Mouse (Mus musculus) myocyte (in vitro differentiated cells): ENCODE data around the gene Pwwp2b.

Source experiments
- CEBPB ChIP-seq: IDR thresholded peaks from 2 replicates; pipeline ENCODE4 v1.6.1; 2011; ENCODE audit warnings: mild to moderate bottlenecking, moderate library complexity; ENCODE audit not compliant: poor library complexity, insufficient read depth, severe bottlenecking
- E2F4 ChIP-seq: IDR thresholded peaks from one replicate; pipeline ENCODE4 v1.6.1; 2011; ENCODE audit warnings: mild to moderate bottlenecking, control low read depth, moderate library complexity; ENCODE audit not compliant: insufficient read depth
- MAX ChIP-seq: IDR thresholded peaks from one replicate; pipeline ENCODE4 v1.6.1; 2011; ENCODE audit warnings: low read depth, mild to moderate bottlenecking, control low read depth
- MYOD1 ChIP-seq, 3 experiments: IDR thresholded peaks; one replicate each; pipeline ENCODE4 v1.6.1; 2011; ENCODE audit warnings: control low read depth in 2 of 3, low read depth in 2 of 3, mild to moderate bottlenecking in 2 of 3, moderate library complexity in 1 of 3; ENCODE audit not compliant: insufficient read length in 2 of 3, control insufficient read depth in 1 of 3
- MYOG ChIP-seq, 3 experiments: IDR thresholded peaks; one replicate each; pipeline ENCODE4 v1.6.1; 2011; ENCODE audit warnings: control low read depth in 2 of 3, low read depth in 2 of 3, mild to moderate bottlenecking in 2 of 3; ENCODE audit not compliant: insufficient read length in 2 of 3, control insufficient read depth in 1 of 3, insufficient read depth in 1 of 3
- POLR2A ChIP-seq: IDR thresholded peaks from one replicate; pipeline ENCODE4 v1.6.1; 2011; ENCODE audit warnings: low read depth, mild to moderate bottlenecking, control low read depth, moderate library complexity; ENCODE audit not compliant: insufficient read length
- POLR2AphosphoS2 ChIP-seq: IDR thresholded peaks from one replicate; pipeline ENCODE4 v1.6.1; 2011; ENCODE audit warnings: low read depth, control low read depth; ENCODE audit not compliant: insufficient read length
- REST ChIP-seq: IDR thresholded peaks from one replicate; pipeline ENCODE4 v1.6.1; 2011; ENCODE audit warnings: mild to moderate bottlenecking, control low read depth, moderate library complexity; ENCODE audit not compliant: insufficient read depth, insufficient read length
- SRF ChIP-seq: IDR thresholded peaks from one replicate; pipeline ENCODE4 v1.6.1; 2011; ENCODE audit warnings: low read depth; ENCODE audit not compliant: control insufficient read depth, insufficient read length
- TCF12 ChIP-seq: IDR thresholded peaks from one replicate; pipeline ENCODE4 v1.6.1; 2011; ENCODE audit warnings: mild to moderate bottlenecking, control low read depth; ENCODE audit not compliant: poor library complexity, insufficient read depth, severe bottlenecking
- TCF3 ChIP-seq: IDR thresholded peaks from one replicate; pipeline ENCODE4 v1.6.1; 2011; ENCODE audit warnings: low read depth, control low read depth; ENCODE audit not compliant: insufficient read length
- USF1 ChIP-seq: IDR thresholded peaks from one replicate; pipeline ENCODE4 v1.6.1; 2011; ENCODE audit warnings: low read depth, mild to moderate bottlenecking, control low read depth, moderate library complexity

DNA sequence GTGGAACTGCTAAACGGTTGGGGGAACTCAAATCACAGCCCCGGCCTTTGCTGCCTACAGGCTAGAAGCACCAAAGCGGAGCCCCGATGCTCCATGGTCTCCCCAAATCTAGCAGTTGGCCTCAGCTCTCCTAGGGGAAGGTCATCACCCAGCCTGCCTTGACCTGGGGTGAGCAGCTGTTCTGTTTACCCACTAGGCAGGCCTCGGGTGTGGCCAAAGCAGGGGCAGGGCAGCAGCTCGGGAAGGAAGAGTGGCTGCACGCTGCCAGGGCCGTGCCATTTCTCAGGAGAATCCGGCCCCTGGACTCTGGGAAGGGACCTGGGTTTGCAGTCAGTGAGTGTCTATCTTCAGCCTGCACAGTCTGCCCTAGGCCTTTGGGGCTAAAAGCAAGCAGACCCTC is 4.7 kb downstream of the Pwwp2b start:
- TF ChIP-seq POLR2AphosphoS2: no peak
- no peak for TF ChIP-seq MYOD1 (IDR thresholded peaks at IDR 0.05; ENCODE audit: control insufficient read depth in 1 of 3, insufficient read length in 2 of 3, low read depth in 2 of 3)
- no peak for TF ChIP-seq E2F4
- TF ChIP-seq TCF12: no peak
- no peak for TF ChIP-seq POLR2A
- TF ChIP-seq SRF: no peak
- no peak for TF ChIP-seq MAX
- TF ChIP-seq CEBPB: no peak
- no peak for TF ChIP-seq USF1
- TF ChIP-seq REST: no peak
- no peak for TF ChIP-seq MYOG (IDR thresholded peaks at IDR 0.05; ENCODE audit: control insufficient read depth in 1 of 3, insufficient read depth in 1 of 3, insufficient read length in 2 of 3, low read depth in 2 of 3)
- no peak for TF ChIP-seq TCF3
